Mouse (Mus musculus) limb, embryonic 14.5 days (tissue): ENCODE measurements around the gene C2cd4a. TPM values are rescaled to one million over a fixed set of nuclear protein-coding genes. Genes with fewer than 3 reads are reported as not detected.

ENCODE experiments used
- ATAC-seq: fragments of 200-750 bp; cut with Nextera tagmentation; 2 replicates; pipeline ENCODE4 v1.8.0; 2017; ENCODE audit warnings: low read depth, moderate number of reproducible peaks, moderate TSS enrichment; ENCODE audit not compliant: low FRiP score
- DNase-seq: peaks from one replicate; pipeline ENCODE4 v3.0.0-alpha.2; 2015; ENCODE audit warnings: low spot score
- H3K27ac ChIP-seq: fragments of 300-500 bp; sonication (generic); replicated peaks from 2 replicates; pipeline ENCODE4 v1.5.1; 2014; ENCODE audit warnings: low read depth, mild to moderate bottlenecking, low read length, moderate library complexity, mixed read lengths
- H3K27me3 ChIP-seq: fragments of 300-500 bp; sonication (generic); 2 replicates; pipeline ENCODE4 v1.6.1; 2014; ENCODE audit warnings: low read length, mixed read lengths; ENCODE audit not compliant: control insufficient read depth, insufficient read depth
- H3K36me3 ChIP-seq: fragments of 300-500 bp; sonication (generic); 2 replicates; pipeline ENCODE4 v1.6.1; 2014; ENCODE audit warnings: mild to moderate bottlenecking, low read length, moderate library complexity, mixed read lengths; ENCODE audit not compliant: control insufficient read depth, insufficient read depth
- H3K4me1 ChIP-seq: fragments of 300-500 bp; sonication (generic); 2 replicates; pipeline ENCODE4 v1.6.1; 2014; ENCODE audit warnings: antibody characterized with exemption, low read length, mixed read lengths; ENCODE audit not compliant: control insufficient read depth, insufficient read depth
- H3K4me2 ChIP-seq: fragments of 300-500 bp; sonication (generic); replicated peaks from 2 replicates; pipeline ENCODE4 v1.6.1; 2014; ENCODE audit warnings: low read depth, mild to moderate bottlenecking, low read length, moderate library complexity; ENCODE audit not compliant: severe bottlenecking
- H3K4me3 ChIP-seq: fragments of 300-500 bp; sonication (generic); replicated peaks from 2 replicates; pipeline ENCODE4 v1.5.1; 2014; ENCODE audit warnings: low read length
- H3K9ac ChIP-seq: fragments of 300-500 bp; sonication (generic); 2 replicates; pipeline ENCODE4 v1.6.1; 2014; ENCODE audit warnings: mild to moderate bottlenecking, low read depth, low read length, moderate library complexity; ENCODE audit not compliant: severe bottlenecking
- H3K9me3 ChIP-seq: fragments of 300-500 bp; sonication (generic); 2 replicates; pipeline ENCODE4 v1.6.1; 2016; ENCODE audit warnings: low read length; ENCODE audit not compliant: control insufficient read depth
- POLR2A ChIP-seq: fragments of 200-500 bp; IDR thresholded peaks from 2 replicates; pipeline ENCODE4 v1.8.0; 2012; ENCODE audit warnings: inconsistent platforms, mild to moderate bottlenecking, moderate library complexity, borderline replicate concordance; ENCODE audit not compliant: insufficient read depth, insufficient read length; ENCODE audit errors: extremely low read depth
- WGBS: fragments of 180-500 bp; shearing (Covaris S2); extraction: QIAGEN DNeasy Blood & Tissue Kit; methylation state at CpG from one replicate; pipeline ENCODE4 v1.1.7; 2014; 5-methylcytosine and 5-hydroxymethylcytosine counted together
- polyA plus RNA-seq, 2 experiments: library from polyadenylated mRNA; depleted of rRNA in 1 of 2; stranded (reverse) in 1 of 2; unstranded in 1 of 2; fragments of >200 nt; fragmentation: Nextera tagmentation in 1 of 2; extraction: Ambion mirVana in 1 of 2; gene quantifications; 2 replicates each; pipeline versions ENCODE4 v1.2.1 to v1.2.3; 2012 to 2014

Gene C2cd4a
- polyA plus RNA-seq (2012; rRNA removed): 1.3 and 2.9 TPM in 2 replicates
- 0.80 and 1.0 TPM in 2 replicates for polyA plus RNA-seq (2014; fragmentation: Nextera tagmentation; extraction: Ambion mirVana)

DNA sequence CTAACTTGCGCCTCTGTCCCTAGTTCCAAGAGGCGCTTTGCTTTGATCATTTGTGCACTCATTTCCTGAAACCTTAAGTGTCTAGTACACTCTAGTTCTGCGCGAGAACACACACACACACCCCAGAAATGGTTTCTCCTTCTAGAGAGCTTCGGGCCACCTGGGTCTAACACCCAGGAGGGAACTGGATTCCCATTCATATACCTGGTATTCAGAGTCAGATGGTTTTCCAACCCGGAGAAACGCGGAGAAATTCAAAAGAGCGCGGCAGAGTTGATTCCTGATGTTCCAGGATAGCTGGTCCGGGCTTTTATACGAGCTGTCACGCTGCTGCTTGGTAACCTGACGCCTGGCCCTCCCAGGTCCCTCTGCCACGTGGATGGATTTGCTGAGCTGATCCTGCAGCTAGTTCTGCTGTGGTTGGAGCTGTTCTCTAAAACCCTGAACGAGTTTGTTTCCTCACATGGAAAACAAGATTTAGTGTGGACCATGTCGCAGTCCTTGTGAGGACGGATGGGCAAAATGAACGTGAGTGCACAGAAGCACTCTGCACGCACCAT is at the start of gene C2cd4a:
TSS of gene C2cd4a (minus strand) at position 285 of the 560 bp plus-strand sequence.
- Histone ChIP-seq H3K4me1 (peaks cover 6% of the 10 kb centered on the region; the same call in 1 of the 2 replicates), H3K9ac (peak within 1 kb of the TSS; percentile 58), H3K27ac (no peak within 1 kb of the TSS), H3K9me3 (no peaks in the 10 kb centered on the region), H3K36me3 (no peaks in the 10 kb centered on the region), H3K4me2 (peak within 1 kb of the TSS; percentile 88), H3K4me3 (peak within 1 kb of the TSS; percentile 56), H3K27me3 (peaks cover 31% of the 10 kb centered on the region; the same call in 1 of the 2 replicates)
- peak; percentile 76 for DNase-seq
- 2% methylated on average over 20 of the region's 20 CpGs for WGBS
- TF ChIP-seq POLR2A: no peak
- ATAC-seq: no peak

DNA sequence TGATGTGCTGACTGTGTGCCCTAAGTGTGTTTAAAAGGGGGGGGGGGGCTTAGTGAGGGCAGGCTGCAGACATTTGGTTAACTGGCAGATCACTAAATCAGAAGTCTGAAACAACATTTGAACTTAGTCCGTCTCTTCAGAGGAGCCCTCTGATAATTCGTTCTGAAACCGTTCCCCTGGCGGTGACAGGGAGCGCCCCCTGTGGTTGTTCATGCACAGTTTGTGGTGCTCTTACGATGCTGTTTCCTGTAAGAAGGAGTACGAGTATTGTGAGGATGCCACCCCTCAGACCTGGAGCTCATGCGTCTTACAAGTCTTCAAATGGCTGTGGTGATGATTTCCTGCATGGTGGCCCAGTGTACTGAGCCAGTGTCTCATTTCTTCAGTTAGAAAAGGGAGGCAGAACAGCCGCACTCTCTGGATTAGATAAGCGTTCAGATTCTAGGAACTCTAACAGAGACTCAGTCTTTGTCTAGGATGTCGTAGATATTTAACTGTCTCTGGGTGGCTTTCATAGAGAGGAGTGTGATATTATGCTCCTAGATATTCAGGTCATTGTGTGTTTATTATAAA is 46.2 kb upstream of the C2cd4a start:
- WGBS: 90% methylated on average over 11 of the region's 11 CpGs
- Histone ChIP-seq H3K4me2 (no peak overlapping the region), H3K9ac (no peak overlapping the region), H3K4me1 (0 out of 2 replicates have a peak, but pooled peaks cover 4% of the 10 kb centered on the region), H3K36me3 (peaks cover 5% of the 10 kb centered on the region; the same call in 1 of the 2 replicates), H3K4me3 (no peak overlapping the region), H3K9me3 (no peaks in the 10 kb centered on the region), H3K27ac (no peak overlapping the region), H3K27me3 (no peaks in the 10 kb centered on the region)
- TF ChIP-seq POLR2A: no peak
- DNase-seq: no peak
- no peak for ATAC-seq

DNA sequence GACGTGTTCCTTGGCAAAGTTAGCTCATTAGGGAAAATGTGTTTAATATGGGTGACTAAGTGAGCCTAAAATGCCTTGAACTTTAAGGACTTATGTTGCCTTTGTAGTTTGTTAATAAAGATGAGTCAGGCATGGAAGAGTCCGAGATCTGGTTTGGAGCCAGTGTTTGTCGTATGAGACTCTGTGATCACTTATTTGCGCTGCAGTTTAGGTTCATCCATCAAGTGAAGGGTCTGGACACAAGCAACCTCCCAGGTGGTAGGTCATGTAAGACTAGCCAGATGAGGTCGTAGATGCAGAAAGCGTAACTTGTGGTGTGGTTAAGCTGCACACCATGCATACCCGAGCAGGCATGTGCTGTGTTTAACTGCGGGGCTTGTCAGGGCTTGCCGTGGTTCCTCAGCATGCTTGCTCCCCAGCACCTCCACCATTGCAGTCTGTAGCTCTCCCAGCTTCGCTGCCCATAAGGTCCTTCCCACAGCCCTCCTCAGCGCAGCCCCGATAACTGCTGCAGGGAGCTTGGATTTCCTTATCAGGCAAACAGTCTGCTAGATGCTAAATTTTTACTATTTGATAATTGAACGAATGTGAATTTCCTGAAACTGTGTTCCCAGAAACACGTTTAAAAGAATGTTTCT is 45.1 kb upstream of the C2cd4a start:
- Histone ChIP-seq H3K27ac (no peak overlapping the region), H3K4me3 (no peak overlapping the region), H3K9ac (no peak overlapping the region), H3K4me2 (0 out of 2 replicates have a peak overlapping the region, but pooled peaks have one; percentile 8), H3K9me3 (no peaks in the 10 kb centered on the region), H3K36me3 (peaks cover 4% of the 10 kb centered on the region; the same call in 1 of the 2 replicates), H3K27me3 (no peaks in the 10 kb centered on the region), H3K4me1 (0 out of 2 replicates have a peak, but pooled peaks cover 4% of the 10 kb centered on the region)
- DNase-seq: no peak
- WGBS: 33% methylated on average over 14 of the region's 14 CpGs
- ATAC-seq: no peak
- no peak for TF ChIP-seq POLR2A

DNA sequence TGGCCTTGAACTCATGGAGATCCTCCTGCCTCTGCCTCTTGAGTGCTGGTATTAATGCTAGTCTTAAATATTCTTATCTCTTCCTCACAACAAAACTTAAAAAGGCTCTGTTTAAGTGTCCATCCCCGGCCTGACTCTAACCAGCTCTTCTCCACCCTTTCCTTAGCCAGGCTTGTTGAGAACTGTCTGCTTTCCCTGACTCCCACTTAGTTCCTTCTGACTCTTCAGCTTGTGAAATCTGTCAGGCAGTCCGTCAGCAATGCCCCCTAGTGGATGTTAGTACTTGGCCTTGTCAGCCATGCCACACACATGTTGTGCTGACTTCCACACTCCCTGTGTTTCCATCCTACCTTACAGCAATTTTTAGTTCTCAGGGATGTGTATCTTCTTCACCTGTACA is 43.2 kb upstream of the C2cd4a start:
- Histone ChIP-seq H3K9me3 (no peaks in the 10 kb centered on the region), H3K4me1 (0 out of 2 replicates have a peak, but pooled peaks cover 4% of the 10 kb centered on the region), H3K27ac (no peak overlapping the region), H3K4me3 (no peak overlapping the region), H3K4me2 (no peak overlapping the region), H3K36me3 (peaks cover under 1% of the 10 kb centered on the region; the same call in 1 of the 2 replicates), H3K27me3 (no peaks in the 10 kb centered on the region), H3K9ac (no peak overlapping the region)
- ATAC-seq: no peak
- DNase-seq: no peak
- WGBS: 75% methylated on average over 2 of the region's 2 CpGs
- TF ChIP-seq POLR2A: no peak

DNA sequence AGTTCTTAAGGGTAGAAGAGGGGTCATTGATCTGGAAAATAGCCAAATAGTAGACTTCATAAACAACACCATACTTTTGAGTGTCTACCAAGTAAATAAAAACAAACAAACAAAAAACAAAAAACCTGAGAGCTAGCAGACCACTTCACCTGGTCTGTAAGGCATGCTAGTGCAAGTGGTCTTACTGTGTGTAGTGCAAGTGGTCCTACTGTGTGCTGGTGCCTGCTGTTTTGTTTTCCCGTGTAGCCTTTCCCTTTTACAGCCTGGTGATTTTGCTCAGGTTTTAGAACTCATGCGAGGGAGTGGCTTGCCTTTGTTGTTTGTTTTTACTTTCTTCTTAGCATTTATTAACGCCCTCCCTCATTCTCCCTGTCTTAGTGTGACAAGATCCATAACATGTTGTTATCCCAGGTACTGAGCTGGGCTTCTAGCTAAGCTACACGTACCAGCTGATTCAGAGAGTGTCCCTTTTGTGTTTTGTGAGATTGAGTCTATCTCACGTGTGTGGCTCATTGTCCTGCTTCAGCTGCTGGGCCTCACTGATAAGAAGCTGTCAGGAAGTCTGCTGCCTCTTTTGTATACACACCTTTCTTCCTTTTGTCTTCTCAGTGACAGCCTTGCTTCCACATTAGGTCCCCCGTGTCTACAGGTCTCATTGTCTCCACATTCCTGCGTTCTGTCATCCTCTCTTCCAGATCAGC is 42.5 kb upstream of the C2cd4a start:
- Histone ChIP-seq H3K4me3 (no peak overlapping the region), H3K27me3 (no peaks in the 10 kb centered on the region), H3K9me3 (no peaks in the 10 kb centered on the region), H3K4me2 (no peak overlapping the region), H3K9ac (no peak overlapping the region), H3K4me1 (0 out of 2 replicates have a peak, but pooled peaks cover 4% of the 10 kb centered on the region), H3K36me3 (no peaks in the 10 kb centered on the region), H3K27ac (no peak overlapping the region)
- no peak for TF ChIP-seq POLR2A
- DNase-seq (no peak), ATAC-seq (no peak)
- 84% methylated on average over 7 of the region's 7 CpGs for WGBS
